Mouse (Mus musculus) left cerebral cortex, adult 2 months (tissue): ENCODE measurements at regions not wholly inside any gene's neighbourhood (a gene's known extent, or its start where the extent isn't known, plus 50 kb on each side); places are given as distances from the start of the nearest gene placed in this dataset.
"Not testable (repeated sequence)": the region's sequence is repeated elsewhere in the genome, so short reads cannot be mapped to it uniquely, and the experiment has no call there.

Experiments
- DNase-seq, 2 experiments: peaks; one replicate each; pipeline ENCODE4 v3.0.0; 2021 to 2022; ENCODE audit warnings: low spot score in 2 of 2, mixed read lengths in 1 of 2; ENCODE audit errors: extremely low spot score in 1 of 2
- H3K27ac ChIP-seq: fragments of 200-600 bp; 2 replicates; pipeline ENCODE4 v1.8.1; 2022
- H3K4me3 ChIP-seq: fragments of 200-600 bp; 2 replicates; pipeline ENCODE4 v1.8.1; 2022
- CTCF ChIP-seq: fragments of 200-600 bp; IDR thresholded peaks from 2 replicates; pipeline ENCODE4 v1.8.1; 2022; ENCODE audit warnings: antibody characterized with exemption, mild to moderate bottlenecking, moderate library complexity
- intact Hi-C: fragments of 180-260 bp; cut with DNase I; formaldehyde crosslinking; loops from one replicate; pipeline ENCODE4 v1.15.1; 2025

GRCm38 (mm10) chr17:27296156-27296555, 91.9 kb upstream of the Lemd2 start:
- no peak overlapping the region for H3K4me3 ChIP-seq
- no peak for DNase-seq

GRCm38 (mm10) chr17:27294208-27294604, 89.9 kb upstream of the Lemd2 start:
- Histone ChIP-seq H3K4me3 (no peak overlapping the region), H3K27ac (no peak overlapping the region)
- intact Hi-C loops, result loop anchor here (1.0 kb wide), 1 partner anchor 12 kb away; no protein-coding TSS in a partner anchor
- no peak for TF ChIP-seq CTCF
- no peak for DNase-seq

More at GRCm38 (mm10) chr17:27296156-27296555, 91.9 kb upstream of the Lemd2 start:
- no peak for TF ChIP-seq CTCF
- intact Hi-C loops, result no loop called here
- no peak overlapping the region for H3K27ac ChIP-seq

GRCm38 (mm10) chr17:27293586-27294207, 89.4 kb upstream of the Lemd2 start:
- no peak overlapping the region for H3K4me3 ChIP-seq
- DNase-seq, result no peak

GRCm38 (mm10) chr17:27291673-27292072, 87.4 kb upstream of the Lemd2 start:
- TF ChIP-seq CTCF, result peak; percentile 5; the same call in 1 of the 2 replicates
- intact Hi-C loops, result loop anchor here (1.0 kb wide), 1 partner anchor 11 kb away; no protein-coding TSS in a partner anchor
- DNase-seq, result no peak
- H3K4me3 ChIP-seq, result no peak overlapping the region
- H3K27ac ChIP-seq, result no peak overlapping the region

More at GRCm38 (mm10) chr17:27293586-27294207, 89.4 kb upstream of the Lemd2 start:
- no peak for TF ChIP-seq CTCF
- no peak overlapping the region for H3K27ac ChIP-seq
- intact Hi-C loops, result loop anchor here (1.0 kb wide), 1 partner anchor 13 kb away; no protein-coding TSS in a partner anchor

GRCm38 (mm10) chr17:27291176-27291575, 86.9 kb upstream of the Lemd2 start:
- intact Hi-C loops, result no loop called here
- H3K27ac ChIP-seq, result no peak overlapping the region
- no peak for DNase-seq
- TF ChIP-seq CTCF, result no peak
- no peak overlapping the region for H3K4me3 ChIP-seq

- no peak for TF ChIP-seq CTCF
- intact Hi-C loops, result no loop called here
- Histone ChIP-seq H3K27ac (no peak overlapping the region), H3K4me3 (no peak overlapping the region)
- no peak for DNase-seq
These were observed 86.0 kb upstream of the Lemd2 start for GRCm38 (mm10) chr17:27290311-27290710.

GRCm38 (mm10) chr17:27289804-27290203, 85.5 kb upstream of the Lemd2 start:
- DNase-seq, H3K4me3 ChIP-seq, H3K27ac ChIP-seq, intact Hi-C loops: not testable (repeated sequence)

GRCm38 (mm10) chr17:27287986-27288385, 83.7 kb upstream of the Lemd2 start:
- DNase-seq, H3K27ac ChIP-seq, H3K4me3 ChIP-seq, intact Hi-C loops: not testable (repeated sequence)

GRCm38 (mm10) chr17:27281241-27281640, 77.0 kb upstream of the Lemd2 start:
- TF ChIP-seq CTCF, result peak; percentile 37
- no peak overlapping the region for H3K4me3 ChIP-seq
- no peak overlapping the region for H3K27ac ChIP-seq
- DNase-seq, result no peak
- intact Hi-C loops, result no loop called here

GRCm38 (mm10) chr17:27279491-27280288, 75.4 kb upstream of the Lemd2 start:
- H3K27ac ChIP-seq, DNase-seq, intact Hi-C loops, H3K4me3 ChIP-seq: not testable (repeated sequence)

GRCm38 (mm10) chr17:27277786-27278185, 73.5 kb upstream of the Lemd2 start:
- intact Hi-C loops, H3K27ac ChIP-seq, DNase-seq, H3K4me3 ChIP-seq: not testable (repeated sequence)

- DNase-seq, intact Hi-C loops, H3K27ac ChIP-seq, H3K4me3 ChIP-seq: not testable (repeated sequence)
These were observed 67.5 kb upstream of the Lemd2 start for GRCm38 (mm10) chr17:27271756-27272155.

GRCm38 (mm10) chr17:27270776-27271175, 66.5 kb upstream of the Lemd2 start:
- intact Hi-C loops, DNase-seq, H3K4me3 ChIP-seq, H3K27ac ChIP-seq: not testable (repeated sequence)

- H3K27ac ChIP-seq, intact Hi-C loops, H3K4me3 ChIP-seq, DNase-seq: not testable (repeated sequence)
These were observed 60.3 kb upstream of the Lemd2 start for GRCm38 (mm10) chr17:27264607-27265006.
